Mouse (Mus musculus): ENCODE data around the gene Fam104a.

Gene Fam104a

GRCm38 (mm10) chr11:113699643-113700042, 15.7 kb upstream of the Fam104a start:
- no peak for DNase-seq (ENCODE audit: low spot score)

GRCm38 (mm10) chr11:113698013-113698545, 14.1 kb upstream of the Fam104a start:
- no peak for DNase-seq (ENCODE audit: low spot score)

- DNase-seq (ENCODE audit: low spot score): no peak
Measured at GRCm38 (mm10) chr11:113697571-113697970, 13.6 kb upstream of the Fam104a start.

- no peak for DNase-seq (ENCODE audit: low spot score)
Measured at GRCm38 (mm10) chr11:113691851-113692250, 7.9 kb upstream of the Fam104a start.

GRCm38 (mm10) chr11:113691318-113691717, 7.4 kb upstream of the Fam104a start:
- no peak for DNase-seq (ENCODE audit: low spot score)

- no peak for DNase-seq (ENCODE audit: low spot score)
Measured at GRCm38 (mm10) chr11:113690506-113690905, 6.6 kb upstream of the Fam104a start.

GRCm38 (mm10) chr11:113687031-113687430, 3.1 kb upstream of the Fam104a start:
- DNase-seq (ENCODE audit: low spot score): no peak

- DNase-seq (ENCODE audit: low spot score): no peak
Measured at GRCm38 (mm10) chr11:113684707-113685426, 912 bp upstream of the Fam104a start.

GRCm38 (mm10) chr11:113683627-113683956, 363 bp downstream of the Fam104a start:
- DNase-seq (ENCODE audit: low spot score): no peak

GRCm38 (mm10) chr11:113682897-113683626, 893 bp downstream of the Fam104a start:
- DNase-seq (ENCODE audit: low spot score): no peak

- DNase-seq (ENCODE audit: low spot score): no peak
Measured at GRCm38 (mm10) chr11:113681979-113682378, 2.0 kb downstream of the Fam104a start.

- DNase-seq (ENCODE audit: low spot score): no peak
Measured at GRCm38 (mm10) chr11:113680954-113681353, 3.0 kb downstream of the Fam104a start.

- DNase-seq (ENCODE audit: low spot score): no peak
Measured at GRCm38 (mm10) chr11:113678373-113678772, 5.6 kb downstream of the Fam104a start.

GRCm38 (mm10) chr11:113677378-113677777, 6.6 kb downstream of the Fam104a start:
- no peak for DNase-seq (ENCODE audit: low spot score)

GRCm38 (mm10) chr11:113676847-113677246, 7.1 kb downstream of the Fam104a start:
- no peak for DNase-seq (ENCODE audit: low spot score)

- no peak for DNase-seq (ENCODE audit: low spot score)
Measured at GRCm38 (mm10) chr11:113674595-113674994, 9.4 kb downstream of the Fam104a start.

- DNase-seq (ENCODE audit: low spot score): no peak
Measured at GRCm38 (mm10) chr11:113673614-113674013, 10.3 kb downstream of the Fam104a start.

GRCm38 (mm10) chr11:113669711-113670110, 14.2 kb downstream of the Fam104a start:
- DNase-seq (ENCODE audit: low spot score): no peak

- DNase-seq (ENCODE audit: low spot score): no peak
Measured at GRCm38 (mm10) chr11:113668857-113669256, 15.1 kb downstream of the Fam104a start.

GRCm38 (mm10) chr11:113667704-113668103, 16.3 kb downstream of the Fam104a start:
- no peak for DNase-seq (ENCODE audit: low spot score)

- DNase-seq (ENCODE audit: low spot score): no peak
Measured at GRCm38 (mm10) chr11:113667122-113667521, 16.8 kb downstream of the Fam104a start.

GRCm38 (mm10) chr11:113666648-113667047, 17.3 kb downstream of the Fam104a start:
- no peak for DNase-seq (ENCODE audit: low spot score)

GRCm38 (mm10) chr11:113666205-113666604, 17.8 kb downstream of the Fam104a start:
- no peak for DNase-seq (ENCODE audit: low spot score)
